Mouse (Mus musculus): ENCODE measurements around the gene Top3a.
"Not testable (repeated sequence)": the region's sequence is repeated elsewhere in the genome, so short reads cannot be mapped to it uniquely, and the experiment has no call there.

The Top3a gene

DNA sequence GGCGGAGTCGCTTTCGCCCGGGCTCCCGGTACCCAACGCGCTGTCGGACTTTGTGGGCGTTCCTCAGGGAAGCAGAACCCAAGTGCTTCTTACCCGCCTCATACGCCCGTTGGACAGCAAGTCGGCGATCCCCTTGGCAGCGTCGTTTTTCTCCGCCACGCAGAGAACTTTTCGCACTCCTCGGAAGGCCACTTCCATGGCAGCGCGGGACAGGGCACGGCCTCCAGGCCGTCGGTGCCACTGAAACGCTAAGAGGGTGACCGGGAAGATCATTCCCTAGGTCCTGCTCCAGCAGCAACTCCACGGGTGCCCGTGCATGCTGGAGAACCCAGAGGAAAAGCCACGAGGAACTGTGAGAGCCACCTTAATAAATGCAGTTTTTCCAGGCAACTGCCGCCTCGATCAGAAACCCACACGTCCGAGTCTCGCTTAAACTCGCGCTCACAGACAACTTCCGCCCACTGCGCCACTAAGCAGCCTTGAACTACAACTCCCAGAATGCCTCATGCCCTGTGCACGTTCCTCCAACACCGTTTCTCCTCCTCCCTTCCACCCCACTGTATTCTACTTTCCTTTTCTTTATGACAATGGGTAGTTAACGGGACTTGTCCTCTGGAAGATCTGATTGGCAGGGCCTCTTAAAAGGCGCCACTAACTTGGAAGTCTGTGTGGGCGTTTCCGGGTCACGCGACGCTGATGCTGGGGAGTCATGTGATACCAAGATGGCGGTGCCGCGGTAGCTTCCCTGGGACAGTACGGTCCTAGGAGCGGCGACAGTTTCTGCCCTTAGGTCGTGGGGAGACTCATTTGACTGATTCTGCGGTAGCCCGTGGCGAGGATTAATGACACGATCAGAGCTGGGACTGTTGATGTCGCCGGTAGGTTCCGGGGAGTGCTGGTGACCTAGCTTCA, at the start of gene Top3a, which contains the start of gene Smcr8:
TSS of gene Top3a (minus strand) at position 537 of the 912 bp plus-strand sequence.
TSS of gene Smcr8 (plus strand) at position 696 of the 912 bp plus-strand sequence.
- in situ Hi-C loops (cut with MboI; ENCODE audit: low sequenced_read_pairs) = no loop called here

DNA sequence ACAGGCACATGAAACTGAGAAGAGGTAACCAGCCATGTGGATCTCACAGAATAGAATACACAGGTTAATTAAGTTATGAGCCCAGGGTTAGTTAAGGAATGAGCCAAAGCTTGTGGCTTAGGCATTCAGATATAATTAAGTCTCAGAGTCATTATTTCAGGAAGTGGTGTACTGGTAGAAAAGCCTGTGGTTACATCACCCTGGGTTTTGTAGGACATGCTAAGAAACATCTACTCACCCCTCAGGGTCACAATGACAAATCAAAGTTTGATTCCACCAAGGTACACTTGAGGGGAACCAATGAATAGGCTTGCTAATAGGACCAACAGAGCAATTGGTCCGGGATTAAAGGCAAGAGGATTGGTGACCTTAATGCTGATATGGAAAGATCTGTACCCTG, 49.5 kb upstream of the Top3a start:
- in situ Hi-C loops (cut with MboI; ENCODE audit: low sequenced_read_pairs) = no loop called here

DNA sequence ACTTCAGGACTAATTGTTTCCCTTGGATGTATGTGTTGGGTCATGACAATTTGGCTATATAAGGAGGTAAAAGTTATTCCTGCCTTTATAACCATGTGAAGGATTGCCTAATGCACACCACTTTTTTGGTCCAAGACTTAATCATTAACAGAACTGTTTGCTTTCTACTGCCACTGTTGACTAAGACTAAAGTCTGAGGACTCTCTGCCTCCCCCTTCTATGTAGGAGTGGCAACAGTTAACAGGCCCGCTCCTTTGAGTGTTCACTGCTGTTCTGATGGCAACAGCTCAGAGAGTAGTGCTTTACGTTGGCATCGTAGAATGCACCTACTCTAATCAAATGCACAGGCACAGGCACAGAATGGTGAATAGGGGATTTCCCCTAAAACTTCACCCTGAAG, 48.0 kb upstream of the Top3a start:
- in situ Hi-C loops (cut with MboI; ENCODE audit: low sequenced_read_pairs) = no loop called here

DNA sequence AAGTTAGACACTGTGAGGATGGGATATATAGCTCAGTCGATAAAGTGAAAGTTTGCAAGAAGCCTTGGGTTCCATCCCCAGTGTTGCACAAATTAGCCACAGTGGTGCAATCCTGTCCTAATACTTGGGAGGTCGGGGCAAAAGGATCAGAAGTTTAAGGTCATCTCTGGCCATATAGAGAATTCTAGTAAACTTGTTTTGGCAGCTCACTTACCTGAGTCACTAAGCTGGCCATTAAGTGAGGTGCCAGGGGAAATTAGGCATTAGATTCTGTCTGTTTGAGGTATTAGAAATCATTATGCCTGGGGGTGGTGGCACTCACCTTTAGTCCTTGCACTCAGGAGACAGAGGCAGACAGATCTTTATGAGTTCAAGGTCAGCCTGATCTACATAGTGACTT, 46.6 kb upstream of the Top3a start:
- in situ Hi-C loops (cut with MboI; ENCODE audit: low sequenced_read_pairs) = no loop called here

DNA sequence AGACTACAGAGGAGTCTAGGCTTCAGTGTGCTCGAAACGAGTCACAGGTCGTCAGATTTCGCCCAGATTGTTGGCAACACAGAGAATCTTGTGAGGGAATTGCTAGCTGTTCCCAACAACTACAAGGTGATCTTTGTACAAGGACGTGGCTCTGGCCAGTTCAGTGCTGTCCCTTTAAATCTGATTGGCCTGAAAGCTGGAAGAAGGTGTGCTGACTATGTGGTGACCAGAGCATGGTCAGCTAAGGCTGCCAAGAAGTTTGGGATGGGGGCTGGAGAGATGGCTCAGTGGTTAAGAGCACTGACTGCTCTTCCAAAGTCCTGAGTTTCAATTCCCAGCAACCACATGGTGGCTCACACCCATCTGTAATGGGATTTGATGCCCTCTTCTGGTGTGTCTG, 39.2 kb upstream of the Top3a start:
- in situ Hi-C loops (cut with MboI; ENCODE audit: low sequenced_read_pairs) = no loop called here

DNA sequence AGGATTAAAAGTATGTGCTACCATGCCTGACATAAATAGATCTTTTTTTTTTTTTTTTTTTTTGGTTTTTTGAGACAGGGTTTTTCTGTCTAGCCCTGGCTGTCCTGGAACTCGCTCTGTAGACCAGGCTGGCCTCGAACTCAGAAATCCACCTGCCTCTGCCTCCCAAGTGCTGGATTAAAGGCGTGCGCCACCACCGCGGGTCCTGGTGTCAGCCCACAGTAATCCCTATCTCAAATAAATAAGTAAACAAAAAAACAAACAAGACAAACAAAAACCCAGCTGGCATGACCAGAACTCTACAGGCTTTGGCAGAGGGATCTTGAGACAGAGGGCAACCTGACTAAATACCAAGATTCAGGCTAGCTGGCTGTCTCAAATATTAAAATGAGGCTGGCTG, 34.5 kb upstream of the Top3a start, which contains the start of gene Shmt1:
TSS of gene Shmt1 (minus strand) at position 101 of the 400 bp plus-strand sequence.
- in situ Hi-C loops (cut with MboI; ENCODE audit: low sequenced_read_pairs) = not testable (repeated sequence)

DNA sequence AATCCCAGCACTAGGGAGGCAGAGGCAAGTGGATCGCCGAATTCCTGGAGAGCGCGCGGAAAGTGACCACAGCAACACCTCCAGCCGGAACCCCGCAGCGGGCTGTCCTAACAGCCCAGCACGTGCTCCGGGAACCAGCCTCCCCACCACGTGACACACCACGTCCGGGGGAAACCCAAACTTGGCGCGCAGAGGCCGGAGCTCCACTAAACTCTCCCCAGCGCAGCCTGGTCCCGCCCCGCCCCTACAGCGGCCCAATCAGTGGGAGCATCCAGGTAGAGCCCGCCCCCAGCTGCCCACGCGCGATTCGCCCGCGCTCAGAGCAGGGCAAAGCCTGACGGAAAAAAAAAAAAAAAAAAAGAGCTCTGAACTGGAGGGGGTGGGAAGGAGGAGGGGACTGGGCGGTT, 33.9 kb upstream of the Top3a start:
- in situ Hi-C loops (cut with MboI; ENCODE audit: low sequenced_read_pairs) = no loop called here

DNA sequence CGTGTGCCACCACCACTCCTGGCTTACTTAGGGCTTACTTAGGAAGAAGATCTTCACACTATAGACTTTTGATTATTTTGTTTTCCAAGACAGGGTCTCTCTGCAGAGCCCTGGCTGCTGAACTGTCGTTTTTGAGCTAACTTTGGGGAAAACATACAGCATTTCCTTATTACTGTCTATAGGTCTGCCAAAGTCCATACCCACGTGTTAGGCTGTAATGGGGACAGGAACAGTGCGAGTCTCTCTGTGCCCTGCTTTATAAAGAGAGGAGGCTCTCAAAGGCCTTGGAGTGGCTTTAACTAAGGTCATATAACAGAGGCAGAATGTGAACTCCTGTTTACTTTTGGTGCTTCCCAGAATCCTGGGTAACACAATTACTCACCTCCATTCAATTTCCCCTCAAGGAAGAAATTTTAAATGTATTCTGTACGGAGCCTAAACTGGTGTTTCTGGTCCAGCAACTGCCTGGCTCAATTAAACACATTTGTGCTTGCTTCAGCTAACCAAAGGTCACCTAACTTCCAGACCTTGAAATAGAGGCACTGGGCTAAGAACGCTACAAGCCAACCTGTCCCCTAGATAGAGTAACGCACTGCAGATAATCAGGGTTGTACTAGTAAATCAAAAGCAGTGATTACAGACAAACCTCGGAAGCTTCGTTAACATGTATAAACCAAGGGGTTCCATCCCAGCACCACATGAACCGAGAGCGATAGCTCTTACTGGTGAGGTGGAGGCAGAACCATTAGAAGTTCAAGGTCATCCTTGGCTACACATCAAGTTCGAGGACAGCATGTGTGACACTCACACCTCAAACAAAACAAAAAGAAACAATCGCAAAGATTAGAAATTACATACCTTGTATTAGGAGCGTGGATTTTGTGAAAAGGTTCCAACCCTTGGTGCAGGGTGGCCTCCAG, 33.1 kb upstream of the Top3a start:
- in situ Hi-C loops (cut with MboI; ENCODE audit: low sequenced_read_pairs) = no loop called here

DNA sequence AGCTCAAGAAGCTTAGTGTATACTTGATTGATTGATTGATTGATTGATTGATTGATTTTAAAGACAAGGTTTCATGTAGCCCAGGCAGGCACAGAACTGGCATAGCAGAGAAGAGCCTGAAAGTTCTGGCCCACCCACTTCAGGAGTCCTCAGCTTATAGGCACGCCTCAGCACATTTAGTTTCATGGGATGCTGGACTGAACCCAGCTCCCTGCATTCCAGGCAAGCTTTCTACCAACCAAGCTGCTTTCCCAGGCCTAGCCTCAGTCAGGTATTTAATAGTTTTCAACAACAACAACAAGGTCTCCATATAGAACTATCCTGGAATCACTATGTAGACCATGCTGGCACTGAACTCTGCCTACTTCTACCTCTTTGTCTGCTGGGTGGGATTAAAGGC, 32.4 kb upstream of the Top3a start:
- in situ Hi-C loops (cut with MboI; ENCODE audit: low sequenced_read_pairs) = no loop called here

DNA sequence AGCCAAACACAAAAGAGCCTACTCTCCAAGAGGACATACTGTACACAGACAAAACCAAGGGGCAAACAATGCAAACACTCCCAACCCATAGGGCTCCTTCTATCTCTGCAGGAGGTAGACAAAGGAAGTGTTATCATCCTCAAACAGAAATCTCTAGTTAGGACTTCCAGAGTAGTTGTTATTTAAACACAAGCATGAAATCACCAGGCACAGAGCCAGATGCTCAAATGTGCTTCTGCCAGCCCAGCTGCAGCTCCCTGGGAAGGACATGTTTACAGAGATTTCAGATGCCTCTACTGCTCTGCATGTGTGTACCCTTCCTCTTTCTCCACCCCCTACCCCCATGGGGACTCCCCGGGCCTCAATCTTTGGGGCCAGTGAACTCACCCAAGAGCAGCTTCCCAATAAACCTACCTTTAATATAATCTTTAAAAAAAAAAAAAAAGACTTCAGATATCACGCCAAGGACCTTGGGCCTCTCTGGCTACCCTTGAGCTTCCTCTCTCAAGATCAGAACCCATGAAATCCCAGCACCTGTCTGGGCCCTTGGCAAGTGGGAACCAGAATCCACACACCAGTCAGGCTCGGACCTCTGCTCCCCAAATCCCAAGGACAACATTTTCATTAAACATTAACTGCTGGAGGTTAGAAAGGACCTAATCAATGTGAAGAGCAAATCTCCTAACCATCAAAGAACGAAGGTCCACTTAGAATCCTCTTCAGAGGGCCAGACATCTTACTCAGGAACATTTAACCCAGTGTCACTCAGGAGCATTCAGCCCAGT, 31.3 kb upstream of the Top3a start:
- in situ Hi-C loops (cut with MboI; ENCODE audit: low sequenced_read_pairs) = no loop called here

DNA sequence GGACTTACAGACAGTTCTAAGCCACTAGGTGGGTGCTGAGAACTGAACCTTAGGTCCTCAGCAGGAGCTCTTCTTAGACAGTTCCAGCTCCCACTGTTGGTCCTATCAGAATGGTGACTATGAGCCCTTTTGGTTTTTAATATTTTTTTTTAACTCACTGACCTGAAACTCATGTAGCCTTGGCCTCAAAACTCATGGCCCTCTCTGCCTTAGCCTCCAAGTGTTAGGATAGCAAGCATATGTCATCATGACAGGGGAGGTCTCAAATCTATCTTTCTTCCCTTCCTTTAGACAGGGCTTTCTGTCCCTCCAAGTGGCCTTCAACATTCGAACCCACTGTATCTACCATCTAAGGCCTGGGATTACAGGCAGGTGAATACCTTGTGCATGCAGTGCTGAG, 23.7 kb upstream of the Top3a start:
- in situ Hi-C loops (cut with MboI; ENCODE audit: low sequenced_read_pairs) = no loop called here

DNA sequence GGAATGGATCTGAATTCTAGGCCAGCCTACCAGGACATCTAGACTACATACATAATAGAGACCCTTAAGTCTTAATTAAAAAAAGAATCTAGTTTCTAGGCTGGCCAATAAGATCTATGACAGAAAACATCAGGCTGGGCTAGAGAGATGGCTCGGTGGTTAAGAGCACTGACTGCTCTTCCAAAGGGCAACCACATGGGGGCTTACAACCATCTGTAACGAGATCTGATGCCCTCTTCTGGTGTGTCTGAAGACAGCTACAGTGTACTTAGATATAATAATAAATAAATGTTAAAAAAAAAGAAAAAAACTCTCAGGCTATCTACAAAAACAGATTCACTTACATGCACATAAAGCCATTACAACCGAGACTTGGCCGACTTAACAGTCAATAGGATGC, 22.8 kb upstream of the Top3a start:
- in situ Hi-C loops (cut with MboI; ENCODE audit: low sequenced_read_pairs) = no loop called here

DNA sequence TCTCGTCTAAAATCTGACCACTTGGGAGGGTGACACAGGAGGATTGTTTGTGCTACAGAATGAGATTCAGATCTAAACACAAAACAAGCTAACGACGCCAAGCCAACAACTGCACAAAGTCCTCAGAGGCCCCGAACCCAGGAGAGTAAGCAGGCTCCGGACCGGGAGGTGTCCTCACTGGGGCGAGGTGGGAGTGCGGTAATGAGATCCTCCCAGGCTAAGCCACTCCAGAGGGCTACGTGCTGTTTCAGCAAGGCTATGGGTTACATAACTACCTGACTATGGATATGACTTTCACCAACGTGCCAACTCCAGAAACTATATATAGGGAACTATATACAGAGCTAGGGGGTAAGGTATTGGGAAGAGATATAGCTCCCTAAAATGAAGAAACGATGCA, 19.2 kb upstream of the Top3a start:
- in situ Hi-C loops (cut with MboI; ENCODE audit: low sequenced_read_pairs) = no loop called here

DNA sequence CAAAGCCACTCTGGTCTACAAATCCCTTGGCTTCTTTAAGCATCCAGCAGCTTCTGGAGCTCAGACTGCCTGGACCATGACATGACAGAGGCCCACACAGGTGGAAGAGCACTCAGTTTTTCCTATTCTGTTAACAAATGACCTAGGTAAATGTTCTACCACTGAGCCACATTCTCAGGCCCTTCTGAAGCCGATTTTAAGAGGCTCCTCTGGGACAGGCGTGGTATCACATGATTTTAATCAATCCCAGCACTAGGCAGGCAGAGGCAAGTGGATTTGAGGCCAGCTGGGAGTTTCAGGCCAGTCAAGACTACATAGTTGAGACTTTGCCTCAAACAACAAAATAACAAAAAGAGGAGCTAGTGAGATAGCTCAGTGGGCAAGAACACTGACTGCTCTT, 13.3 kb upstream of the Top3a start:
- in situ Hi-C loops (cut with MboI; ENCODE audit: low sequenced_read_pairs) = no loop called here

DNA sequence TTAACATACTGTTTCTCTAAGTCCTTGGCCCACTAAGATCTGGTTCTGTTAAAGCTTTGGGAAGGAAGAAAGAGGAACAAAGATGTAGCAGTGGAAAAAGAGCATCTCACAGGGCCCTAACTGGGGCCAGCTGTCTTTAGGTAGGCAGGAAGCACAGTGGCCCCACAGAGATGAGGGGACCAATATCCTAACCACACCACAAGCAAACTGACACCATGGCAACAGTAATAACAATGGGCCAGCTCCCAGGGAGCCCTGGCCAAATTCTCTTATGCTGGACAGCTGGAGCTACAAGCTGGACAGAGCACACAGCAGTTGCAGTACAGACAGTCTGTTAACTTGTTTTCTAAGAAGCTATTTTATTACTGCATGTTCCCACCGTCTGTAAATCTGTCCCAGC, 10.4 kb upstream of the Top3a start:
- in situ Hi-C loops (cut with MboI; ENCODE audit: low sequenced_read_pairs) = no loop called here

DNA sequence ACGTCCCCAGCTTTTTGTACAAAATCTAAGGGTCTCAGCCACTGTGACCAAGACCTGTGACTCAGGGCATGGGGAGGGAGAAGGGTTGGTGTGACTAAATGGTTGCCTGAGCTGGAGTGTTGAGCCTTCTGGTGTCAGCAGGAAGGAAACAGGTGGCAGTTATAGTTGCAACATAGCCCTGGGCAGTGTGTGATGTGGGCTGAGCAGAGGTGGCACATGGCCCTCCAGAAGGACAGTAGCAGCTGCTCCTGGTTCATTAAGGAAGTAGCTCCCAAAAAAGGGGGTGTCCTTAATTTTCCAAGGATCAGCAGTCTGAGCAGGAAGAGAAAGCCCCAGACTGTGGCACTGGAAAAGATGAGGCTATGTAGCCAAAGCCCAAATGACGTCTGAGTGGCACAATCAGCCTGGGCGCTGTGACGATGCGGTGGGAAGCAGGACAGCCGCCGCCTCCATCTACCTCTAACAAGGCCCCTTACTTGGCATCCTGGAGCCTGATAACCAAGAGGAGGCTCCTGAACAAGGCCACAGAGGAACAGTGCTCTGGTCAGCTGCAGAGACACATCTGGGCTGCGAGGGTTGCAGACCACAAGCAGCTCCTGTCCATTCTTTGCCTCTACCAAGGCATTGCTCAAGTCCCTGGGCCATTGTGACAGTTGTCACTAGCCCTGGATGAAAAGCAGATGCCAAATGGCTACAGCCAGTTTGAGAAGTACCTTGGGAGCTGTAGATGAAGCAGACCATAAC, 7.2 kb upstream of the Top3a start:
- in situ Hi-C loops (cut with MboI; ENCODE audit: low sequenced_read_pairs) = no loop called here

DNA sequence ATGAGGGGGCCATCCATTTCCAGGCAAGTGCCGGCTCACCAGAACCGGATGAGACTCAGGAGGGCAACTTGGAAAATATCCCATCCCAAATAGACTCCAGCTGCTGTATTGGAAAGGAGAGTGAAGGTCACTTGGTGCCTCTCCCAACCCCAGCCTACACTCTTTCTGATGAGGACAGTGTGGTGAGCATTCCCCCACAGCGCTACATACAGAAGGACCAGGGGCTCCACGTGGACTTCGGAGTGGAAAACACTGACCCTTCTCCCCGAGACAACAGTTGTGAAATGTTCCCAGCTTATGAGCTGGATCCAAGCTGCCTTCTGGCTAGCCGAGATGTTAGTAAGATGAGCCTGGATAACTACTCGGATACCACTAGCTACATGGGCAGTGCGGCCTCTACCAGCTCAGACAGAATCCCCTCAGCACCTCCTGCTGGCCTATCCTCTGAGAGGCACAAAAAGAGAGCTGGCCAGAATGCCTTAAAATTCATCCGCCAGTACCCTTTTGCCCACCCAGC, 2.6 kb upstream of the Top3a start:
- in situ Hi-C loops (cut with MboI; ENCODE audit: low sequenced_read_pairs) = no loop called here

DNA sequence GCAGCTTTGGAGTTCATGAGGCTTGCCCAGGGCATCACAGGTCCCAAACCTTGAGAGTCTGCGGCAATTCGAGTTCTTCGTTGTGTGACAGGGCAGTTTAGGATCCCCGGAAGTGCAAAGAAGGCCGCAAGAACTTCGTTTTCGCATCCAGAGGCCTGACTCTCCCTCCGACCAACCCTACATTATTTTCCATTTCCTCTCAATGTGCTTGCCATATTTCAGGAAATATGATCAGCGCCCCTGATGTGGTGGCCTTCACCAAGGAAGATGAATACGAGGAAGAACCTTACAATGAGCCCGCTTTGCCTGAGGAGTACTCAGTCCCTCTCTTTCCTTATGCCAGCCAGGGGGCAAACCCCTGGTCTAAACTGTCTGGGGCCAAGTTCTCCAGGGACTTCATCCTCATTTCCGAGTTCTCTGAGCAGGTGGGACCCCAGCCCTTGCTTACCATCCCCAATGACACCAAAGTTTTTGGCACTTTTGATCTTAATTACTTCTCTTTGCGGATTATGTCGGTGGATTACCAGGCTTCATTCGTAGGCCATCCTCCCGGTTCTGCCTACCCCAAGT, 721 bp upstream of the Top3a start:
- in situ Hi-C loops (cut with MboI; ENCODE audit: low sequenced_read_pairs) = no loop called here

DNA sequence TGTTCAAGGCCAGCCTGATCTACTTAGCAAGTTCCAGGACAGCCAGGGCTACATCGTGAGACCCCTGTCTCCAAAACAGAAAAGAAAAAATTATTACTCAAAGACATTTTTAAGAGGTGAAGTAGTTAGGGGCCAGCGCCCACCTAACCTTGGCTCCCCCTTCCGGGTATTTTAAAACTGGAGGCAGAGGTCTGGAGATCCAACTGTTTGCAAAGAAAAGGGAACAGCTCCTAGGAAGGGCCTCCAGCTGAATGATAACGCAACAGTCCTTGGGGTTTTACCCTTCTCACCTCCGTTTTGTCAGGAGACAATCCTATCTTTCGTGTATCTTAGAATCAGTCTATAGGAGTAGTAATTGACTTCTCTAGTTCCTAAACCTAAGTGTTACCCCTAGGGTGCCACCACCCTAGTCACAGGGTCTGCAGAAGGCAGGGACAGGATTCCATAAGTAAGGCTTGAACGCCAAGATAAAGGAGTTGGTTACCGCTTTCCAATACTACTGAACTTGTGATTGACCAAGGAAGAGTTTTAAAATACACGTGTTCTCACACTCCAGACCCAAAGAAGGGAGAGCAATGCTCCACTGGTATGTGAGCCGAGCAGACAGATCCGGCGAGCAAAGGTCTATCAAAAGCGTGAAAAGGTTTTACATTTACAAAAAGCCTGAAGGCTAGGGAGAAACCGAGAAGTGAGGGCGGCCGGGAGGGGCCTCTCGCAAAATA, 897 bp downstream of the Top3a start:
- in situ Hi-C loops (cut with MboI; ENCODE audit: low sequenced_read_pairs) = no loop called here

All from CH12F3 (cell line).